Mouse (Mus musculus) thymus, adult 2 months (tissue): ENCODE data around the gene Ell2.

Source experiments
- CTCF ChIP-seq: fragments of 200-500 bp; IDR thresholded peaks from 2 replicates; pipeline ENCODE4 v1.5.1; 2012; ENCODE audit warnings: mild to moderate bottlenecking, control low read depth, low read length, moderate library complexity, borderline replicate concordance; ENCODE audit not compliant: control insufficient read depth, poor library complexity, insufficient read depth; ENCODE audit errors: extremely low read depth
- POLR2A ChIP-seq: fragments of 200-500 bp; IDR thresholded peaks from 2 replicates; pipeline ENCODE4 v1.6.1; 2012; ENCODE audit warnings: mild to moderate bottlenecking, low read length, control low read depth, moderate library complexity; ENCODE audit not compliant: control insufficient read depth, poor library complexity, insufficient read depth; ENCODE audit errors: extremely low read depth

DNA sequence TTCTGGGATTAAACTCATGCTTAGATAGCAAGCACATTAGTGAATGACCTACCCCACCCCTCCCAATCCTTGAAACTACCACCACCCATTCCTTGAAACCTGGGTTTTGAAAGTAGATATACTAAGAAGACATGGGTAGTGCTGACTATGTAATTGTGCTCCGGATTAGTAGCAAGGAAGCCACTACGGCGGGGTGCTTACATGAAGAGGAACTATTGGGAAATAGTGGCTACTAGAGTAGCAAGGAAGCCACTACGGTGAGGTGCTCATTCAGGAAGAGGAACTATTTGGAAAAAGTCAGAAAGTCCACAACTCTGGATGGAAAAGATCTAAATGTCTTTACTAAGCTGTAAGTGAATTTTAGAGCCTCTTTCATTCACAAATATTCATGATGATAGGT is 81.6 kb downstream of the Ell2 start:
- no peak for TF ChIP-seq CTCF
- no peak for TF ChIP-seq POLR2A
